Mouse (Mus musculus) brain, embryonic 14.5 days (tissue): ENCODE results near the gene Thra.

ENCODE experiments used
- CTCF ChIP-seq: fragments of 200-500 bp; IDR thresholded peaks from 2 replicates; pipeline ENCODE4 v1.5.1; 2012; ENCODE audit warnings: inconsistent platforms, mild to moderate bottlenecking, moderate library complexity, borderline replicate concordance; ENCODE audit not compliant: insufficient read depth, insufficient read length; ENCODE audit errors: extremely low read depth
- POLR2A ChIP-seq: fragments of 200-500 bp; IDR thresholded peaks from 2 replicates; pipeline ENCODE4 v1.6.1; 2012; ENCODE audit warnings: mild to moderate bottlenecking, inconsistent platforms, borderline replicate concordance; ENCODE audit not compliant: poor library complexity, insufficient read depth, insufficient read length, severe bottlenecking; ENCODE audit errors: extremely low read depth

DNA sequence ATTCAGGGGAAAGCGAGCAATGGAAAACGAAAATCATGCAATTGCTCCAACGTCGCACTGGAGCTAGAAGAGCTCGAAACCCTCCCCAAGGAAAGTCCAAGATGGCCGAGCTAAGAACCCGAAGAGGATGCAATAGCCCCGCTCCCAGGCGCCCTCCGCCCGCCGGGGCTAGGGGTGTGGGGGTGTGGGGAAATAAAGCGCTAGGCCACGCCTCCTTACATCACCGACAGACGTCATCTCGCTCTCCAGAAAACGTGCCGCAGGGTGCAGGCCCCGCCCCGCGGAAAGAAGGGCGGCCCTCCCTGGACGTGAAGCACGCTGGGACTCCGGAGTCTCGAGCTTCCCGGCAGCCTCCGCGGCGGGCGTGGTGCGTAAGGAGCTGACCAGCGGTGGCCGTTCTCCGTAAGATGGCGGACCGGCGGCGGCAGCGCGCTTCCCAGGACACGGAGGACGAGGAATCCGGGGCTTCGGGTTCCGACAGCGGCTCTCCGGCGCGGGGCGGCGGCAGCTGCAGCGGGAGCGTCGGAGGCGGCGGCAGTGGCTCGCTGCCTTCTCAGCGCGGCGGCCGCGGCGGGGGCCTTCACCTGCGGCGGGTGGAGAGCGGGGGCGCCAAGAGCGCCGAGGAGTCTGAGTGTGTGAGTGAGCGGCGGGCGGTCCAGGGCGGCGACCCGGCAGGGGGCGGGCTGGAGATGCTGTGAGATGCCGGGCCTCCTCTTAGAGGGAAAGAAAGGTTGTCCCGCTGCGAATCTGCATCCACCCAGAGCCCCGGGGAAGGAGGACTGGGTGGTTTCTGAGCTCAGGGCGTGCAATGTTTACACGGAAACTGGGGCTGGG, 69.2 kb downstream of the Thra start:
- TF ChIP-seq CTCF, result no peak; the same call in 1 of the 2 replicates
- peak; percentile 79 for TF ChIP-seq POLR2A
